8 mouse cellular contexts compared by ENCODE assay signal in the genomic region with DNA sequence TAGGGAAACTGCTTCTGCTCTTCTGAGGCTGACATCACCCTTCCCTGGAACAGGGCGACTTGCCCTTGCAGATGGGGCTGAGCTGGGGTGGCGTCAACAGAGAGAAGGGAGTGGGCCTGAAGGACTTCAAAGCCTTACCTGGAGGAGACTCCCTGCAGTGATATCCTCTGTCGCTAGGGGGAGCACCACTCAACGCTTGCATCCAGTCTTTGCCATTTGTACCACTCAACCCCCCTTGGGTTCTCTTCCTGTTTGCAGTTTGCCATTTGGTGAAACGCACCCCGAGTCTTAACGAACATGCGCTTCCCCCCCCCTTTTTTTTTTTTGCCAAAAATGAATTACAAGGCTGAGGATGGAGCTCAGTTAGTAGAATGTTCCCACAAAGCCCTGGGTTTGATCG. TPM values are rescaled to one million over a fixed set of nuclear protein-coding genes. Genes with fewer than 3 reads are reported as not detected.
DNase-seq lines count a peak whose midpoint lies in the region; ATAC-seq and TF ChIP-seq lines count a peak whose summit lies in the region.
"Had no signal": no experiment of that assay in that cellular context is flagged by ENCODE, and none has a peak within 500 bp of the region (broad histone marks: within the 10 kb centered on the region; RNA-seq: fewer than 3 reads in every experiment).

No protein-coding gene starts in this region.

- DNase-seq in adrenal gland, adult (ENCODE audit: inconsistent age in 2 of 2, low spot score in 1 of 2), result peak; percentile 47 to 87
- DNase-seq in embryo, embryonic 10.5 days (ENCODE audit: low spot score), result peak; percentile 85
- DNase-seq in layer of hippocampus, postnatal 10 days (ENCODE audit: low spot score in 2 of 2), result peak; percentile 79 to 80
- DNase-seq in lung, postnatal 25 days (ENCODE audit: low spot score), result peak; percentile 69
- peak; percentile 65 for DNase-seq in right cerebral cortex, postnatal 4 days

- H3K27ac ChIP-seq in ES-Bruce4 (ENCODE audit: insufficient read depth, low read length), result no peak overlapping the region
- H3K27ac ChIP-seq in heart, embryonic 13.5 days (replicated peaks), result no peak overlapping the region
- H3K27ac ChIP-seq: limb, embryonic 15.5 days had no signal

- peaks cover 2% of the 10 kb centered on the region for H3K4me1 ChIP-seq in ES-Bruce4 (ENCODE audit: control insufficient read depth, insufficient read depth, low read length)
- H3K4me1 ChIP-seq in heart, embryonic 13.5 days, result peaks cover 4% of the 10 kb centered on the region; the same call in 1 of the 2 replicates

- TF ChIP-seq POLR2A in ES-Bruce4 (IDR thresholded peaks at IDR 0.05; ENCODE audit: insufficient read depth, low read length), result no peak

- 10% methylated on average over 9 of the region's 9 CpGs for WGBS in heart, embryonic 13.5 days

- no peak overlapping the region for H3K9ac ChIP-seq in ES-Bruce4 (ENCODE audit: low read depth, poor library complexity, severe bottlenecking)
- no peak overlapping the region for H3K9ac ChIP-seq in heart, embryonic 13.5 days
- H3K9ac ChIP-seq: limb, embryonic 15.5 days had no signal

- H3K9me3 ChIP-seq in ES-Bruce4 (replicated peaks; ENCODE audit: control insufficient read depth, insufficient read depth, low read length, poor library complexity, severe bottlenecking), result no peaks in the 10 kb centered on the region
- 0 out of 2 replicates have a peak, but pooled peaks cover 9% of the 10 kb centered on the region for H3K9me3 ChIP-seq in heart, embryonic 13.5 days
- H3K9me3 ChIP-seq: limb, embryonic 15.5 days had no signal

- H3K36me3 ChIP-seq in ES-Bruce4 (ENCODE audit: control insufficient read depth, insufficient read depth, low read length, poor library complexity, severe bottlenecking), result no peaks in the 10 kb centered on the region
- H3K36me3 ChIP-seq in heart, embryonic 13.5 days, result no peaks in the 10 kb centered on the region
- H3K36me3 ChIP-seq: limb, embryonic 15.5 days had no signal

- no peak overlapping the region for H3K4me3 ChIP-seq in ES-Bruce4 (ENCODE audit: low read depth, low read length)
- H3K4me3 ChIP-seq in heart, embryonic 13.5 days, result no peak overlapping the region
- H3K4me3 ChIP-seq: limb, embryonic 15.5 days had no signal

- no peak for TF ChIP-seq EP300 in ES-Bruce4 (IDR thresholded peaks at IDR 0.05; ENCODE audit: insufficient read depth, low read depth, low read length)

- peak; percentile 98 for TF ChIP-seq CTCF in ES-Bruce4 (IDR thresholded peaks at IDR 0.05; ENCODE audit: low read depth, low read length)

- no peaks in the 10 kb centered on the region for H3K27me3 ChIP-seq in ES-Bruce4 (ENCODE audit: control insufficient read depth, insufficient read depth, low read length, poor library complexity, severe bottlenecking)
- no peaks in the 10 kb centered on the region for H3K27me3 ChIP-seq in heart, embryonic 13.5 days (replicated peaks)
- H3K27me3 ChIP-seq: limb, embryonic 15.5 days had no signal

- H3K4me2 ChIP-seq in heart, embryonic 13.5 days, result peak overlapping the region; percentile 31; the same call in 1 of the 2 replicates
- H3K4me2 ChIP-seq: limb, embryonic 15.5 days had no signal

- ATAC-seq in heart, embryonic 13.5 days (ENCODE audit: extremely low read depth, insufficient number of reproducible peaks, low FRiP score, low TSS enrichment), result no peak

RNA-seq across cellular contexts. Expression of a gene that starts 11.9 kb away (rescaled TPM):
- not detected in 2 replicates for polyA plus RNA-seq in ES-Bruce4 (2011; ENCODE audit: insufficient read depth, insufficient read length, low read depth, missing spikeins)
- polyA plus RNA-seq in heart, embryonic 13.5 days (2015; fragmentation: Nextera tagmentation; extraction: Ambion mirVana), result 0.31 and 0.34 TPM in 2 replicates
- under 1 TPM in 1 of 2 experiments, not detected in 1; 0.21 TPM for total RNA-seq in layer of hippocampus, postnatal 10 days (2021)

RNA-seq across cellular contexts. Expression of a gene that starts 25.3 kb away (rescaled TPM):
- polyA plus RNA-seq in ES-Bruce4 (2011; ENCODE audit: insufficient read depth, insufficient read length, low read depth, missing spikeins), result 0.56 and 0.84 TPM in 2 replicates
- not detected in 2 replicates for polyA plus RNA-seq in heart, embryonic 13.5 days (2015; fragmentation: Nextera tagmentation; extraction: Ambion mirVana)
- under 1 TPM; 0.05 to 0.07 TPM for total RNA-seq in layer of hippocampus, postnatal 10 days (2021)

RNA-seq across cellular contexts. Expression of a gene that starts 50.4 kb away (rescaled TPM):
- polyA plus RNA-seq in ES-Bruce4 (2011; ENCODE audit: insufficient read depth, insufficient read length, low read depth, missing spikeins), result 11.0 and 11.7 TPM in 2 replicates
- 0.94 and 1.0 TPM in 2 replicates for polyA plus RNA-seq in heart, embryonic 13.5 days (2015; fragmentation: Nextera tagmentation; extraction: Ambion mirVana)
- total RNA-seq in layer of hippocampus, postnatal 10 days (2021), result 10 to 100 TPM; 22.6 to 24.7 TPM
